Mouse (Mus musculus) Patski (cell line): ENCODE measurements around the gene Cnnm1. TPM values are rescaled to one million over a fixed set of nuclear protein-coding genes. Genes with fewer than 3 reads are reported as not detected.

Source experiments
- ATAC-seq: fragments of 100-300 bp; one replicate; pipeline ENCODE4 v1.8.0; 2021
- CTCF ChIA-PET: fragments of 350-600 bp; sonication (Branson Sonifier 250); formaldehyde crosslinking; loops from one replicate; lab custom pipeline; 2022; ENCODE audit warnings: inconsistent platforms; lab: Charles Lee
- POLR2A ChIA-PET: fragments of 350-600 bp; sonication (Branson Sonifier 250); formaldehyde crosslinking; loops from one replicate; lab custom pipeline; 2022; ENCODE audit warnings: antibody characterized with exemption, inconsistent platforms; lab: Charles Lee
- DNase-seq: peaks from one replicate; pipeline ENCODE4 v3.0.0-alpha.2; 2011; ENCODE audit warnings: low read depth, low spot score
- H3K27me3 ChIP-seq: fragments of 371-371 bp; one replicate; pipeline ENCODE4 v1.5.1; 2021
- CTCF ChIP-seq: fragments of 100-300 bp; IDR thresholded peaks from one replicate; pipeline ENCODE4 v1.5.1; 2021
- in situ Hi-C: fragments of 300-500 bp; cut with MboI; formaldehyde crosslinking; loops from 3 replicates; pipeline ENCODE4 v1.11.1; 2018; ENCODE audit warnings: low pct_unique_long_range_greater_than_20kb, mixed read lengths
- polyA plus RNA-seq: library from polyadenylated mRNA; unstranded; gene quantifications from one replicate; pipeline ENCODE4 v1.2.3, GENCODE M21; 2021

The Cnnm1 gene
- polyA plus RNA-seq, 1 experiment from 2014 or later = not detected

DNA sequence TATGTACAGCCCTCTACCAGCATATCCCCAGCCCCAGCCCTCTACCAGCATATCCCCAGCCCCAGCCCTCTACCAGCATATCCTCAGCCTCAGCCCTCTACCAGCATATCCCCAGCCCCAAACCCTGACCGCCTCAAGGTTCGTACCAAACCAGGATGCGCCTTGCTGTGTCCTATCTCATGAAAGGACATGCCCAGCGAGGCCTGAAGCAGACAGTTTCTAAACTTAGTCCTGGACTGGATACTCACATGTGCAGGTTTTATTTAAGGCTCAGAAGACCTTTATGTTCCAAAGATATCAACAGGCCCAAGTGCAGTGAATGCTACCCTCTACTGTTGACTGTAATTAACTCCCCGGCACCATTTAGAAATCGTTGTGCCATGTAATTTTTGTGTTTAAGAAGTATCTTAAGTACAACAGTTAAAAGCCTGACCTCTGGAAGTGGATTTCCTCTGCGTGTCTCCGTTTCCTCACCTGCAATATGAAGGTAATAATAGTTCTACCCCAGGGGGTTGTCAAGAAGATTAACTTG, 87.9 kb downstream of the Cnnm1 start:
- DNase-seq (no peak), ATAC-seq (no peak)
- in situ Hi-C loops = loop anchor here (5.0 kb wide), 1 partner anchor 224 kb away; the partner anchor contains the start of genes Cox15 and Cutc
- TF ChIP-seq CTCF = no peak
- no peaks in the 10 kb centered on the region for H3K27me3 ChIP-seq
- ChIA-PET CTCF (interaction anchor here (1.2 to 9.8 kb wide), 4 partner anchors 32 to 130 kb away, joined by 3 to 157 read pairs (median 19); no protein-coding TSS in a partner anchor), POLR2A (interaction anchor here (0.6 kb wide), 1 partner anchor 87 kb away, joined by 3 read pairs; no protein-coding TSS in a partner anchor)

DNA sequence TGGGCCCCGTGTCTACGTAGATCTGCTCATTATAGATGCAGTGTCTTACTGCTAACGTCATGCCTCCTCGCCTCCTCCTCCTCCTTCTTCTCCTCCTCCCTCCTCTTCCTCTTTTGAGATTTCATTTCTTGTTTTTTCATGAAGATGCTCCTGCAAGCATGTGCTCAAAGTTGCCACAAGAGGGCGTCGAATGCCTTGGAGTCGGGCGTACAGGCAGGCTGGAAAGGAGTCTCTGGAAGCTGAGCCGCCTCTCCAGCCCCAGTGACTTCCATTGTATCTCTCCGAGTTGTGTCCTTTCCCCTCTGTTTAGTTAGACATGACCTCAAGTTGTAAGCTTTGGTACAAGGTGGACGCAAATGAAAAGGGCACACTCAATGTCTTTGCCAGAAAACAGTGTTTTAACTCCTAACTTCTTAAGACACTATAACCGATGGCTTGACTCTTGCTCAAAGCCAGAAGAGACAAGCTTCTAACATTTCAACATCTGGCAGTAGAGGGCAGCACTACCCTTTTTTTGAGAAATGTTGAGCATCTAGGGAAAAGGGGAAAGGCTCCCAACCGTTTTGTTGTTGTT, 90.0 kb downstream of the Cnnm1 start:
- ATAC-seq (peak; percentile 81), DNase-seq (peak; percentile 67)
- POLR2A ChIA-PET = interaction anchor here (0.6 to 3.9 kb wide), 2 partner anchors 93 to 162 kb away, joined by 4 to 21 read pairs; no protein-coding TSS in a partner anchor
- in situ Hi-C loops = loop anchor here (5.0 kb wide), 2 partner anchors 33 to 92 kb away; no protein-coding TSS in a partner anchor
- no peaks in the 10 kb centered on the region for H3K27me3 ChIP-seq
- peak; percentile 92 for TF ChIP-seq CTCF
- CTCF ChIA-PET = interaction anchor here (0.7 to 9.8 kb wide), 25 partner anchors 8 to 143 kb away, joined by 3 to 157 read pairs (median 4); no protein-coding TSS in a partner anchor

DNA sequence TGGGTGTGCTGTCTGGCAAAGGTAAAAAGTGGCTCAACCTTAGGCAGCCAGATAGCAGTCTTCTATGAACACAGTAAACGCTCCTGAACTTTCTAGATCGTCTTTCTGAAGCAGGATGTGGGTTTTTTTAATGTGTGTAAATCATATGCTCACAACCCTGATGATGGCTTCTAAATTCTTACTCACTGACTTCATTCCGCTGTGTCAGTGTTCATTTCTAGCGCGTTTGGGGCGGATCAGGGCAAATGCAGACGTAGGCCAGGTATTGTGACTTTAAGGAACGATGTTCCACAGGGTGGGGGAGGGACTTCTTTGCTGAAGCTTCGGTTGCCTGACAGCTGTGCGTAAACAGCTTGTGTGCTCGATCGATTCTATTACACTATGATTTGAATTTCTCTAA, 90.7 kb downstream of the Cnnm1 start:
- POLR2A ChIA-PET = interaction anchor here (1.2 to 3.9 kb wide), 3 partner anchors 20 to 92 kb away, joined by 3 to 21 read pairs (median 5); no protein-coding TSS in a partner anchor
- in situ Hi-C loops = loop anchor here (5.0 kb wide), 2 partner anchors 34 to 91 kb away; no protein-coding TSS in a partner anchor

DNA sequence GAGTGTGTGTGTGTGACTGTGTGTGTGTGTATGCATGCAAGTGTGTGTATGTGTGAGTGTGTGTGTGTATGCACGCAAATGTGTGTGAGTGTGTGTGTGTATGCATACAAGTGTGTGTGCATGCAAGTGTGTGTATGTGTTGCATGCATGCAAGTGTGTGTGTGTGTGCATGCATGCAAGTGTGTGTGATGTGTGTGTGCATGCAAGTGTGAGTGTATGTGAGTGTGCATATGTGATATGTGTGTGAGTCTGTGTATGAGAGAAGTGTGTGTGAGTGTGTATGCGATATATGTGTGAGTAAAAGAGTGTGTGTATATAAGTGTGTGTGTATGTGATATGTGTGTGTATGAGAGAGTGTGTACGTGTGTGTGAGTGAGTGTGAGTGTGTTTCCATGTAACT, 95.1 kb downstream of the Cnnm1 start:
- POLR2A ChIA-PET = no interaction called here
- H3K27me3 ChIP-seq = no peaks in the 10 kb centered on the region
- DNase-seq (no peak), ATAC-seq (no peak)
- no peak for TF ChIP-seq CTCF
- CTCF ChIA-PET = no interaction called here
- in situ Hi-C loops = no loop called here

More for the DNA sequence above, 90.7 kb downstream of the Cnnm1 start:
- no peak for TF ChIP-seq CTCF
- CTCF ChIA-PET = interaction anchor here (0.7 to 9.8 kb wide), 25 partner anchors 9 to 142 kb away, joined by 3 to 157 read pairs (median 4); no protein-coding TSS in a partner anchor
- DNase-seq = no peak
- ATAC-seq = peak; percentile 77
- no peaks in the 10 kb centered on the region for H3K27me3 ChIP-seq

DNA sequence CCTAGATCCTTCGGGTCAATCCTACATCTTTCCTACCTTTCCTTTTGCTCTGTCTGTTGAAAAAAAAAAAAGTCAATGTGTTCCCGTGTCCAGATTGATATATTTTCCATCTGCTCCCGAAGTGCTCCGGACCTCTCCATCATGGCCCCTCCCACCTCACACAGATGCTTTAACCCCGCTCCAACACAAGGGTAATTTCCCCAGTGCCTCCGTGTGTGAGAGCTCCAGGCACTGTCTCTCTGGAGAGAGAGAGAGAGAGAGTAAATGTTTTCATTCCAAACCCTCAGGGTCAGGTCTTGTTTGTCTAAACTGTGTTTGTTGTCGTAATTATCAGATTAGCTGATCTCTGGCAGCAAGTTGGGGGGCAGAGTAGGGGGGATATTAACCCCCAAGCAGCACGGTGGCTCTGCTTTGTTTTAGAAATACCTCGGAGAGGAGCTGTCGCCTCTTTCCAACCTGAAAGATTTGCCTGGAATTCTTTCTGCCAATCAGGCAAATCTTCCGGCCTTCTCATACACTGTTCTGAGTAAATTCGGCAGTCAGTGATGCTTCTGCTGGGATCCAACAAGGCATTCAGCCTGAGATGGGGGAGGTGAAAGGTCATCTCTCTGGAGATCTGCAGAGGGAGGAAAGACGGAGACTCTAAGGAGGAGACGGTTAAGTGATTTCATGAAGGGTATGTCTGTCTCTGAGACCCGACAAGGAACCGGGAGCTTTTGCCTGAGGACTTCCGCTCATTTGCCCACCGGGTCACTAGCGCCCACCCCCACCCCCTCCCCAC, 106.3 kb downstream of the Cnnm1 start:
- POLR2A ChIA-PET = no interaction called here
- in situ Hi-C loops = no loop called here
- DNase-seq = no peak

More for the DNA sequence above, 106.3 kb downstream of the Cnnm1 start:
- CTCF ChIA-PET = interaction anchor here (1.4 kb wide), 1 partner anchor 77 kb away, joined by 5 read pairs; no protein-coding TSS in a partner anchor
- ATAC-seq = no peak
- no peak for TF ChIP-seq CTCF
- H3K27me3 ChIP-seq = no peaks in the 10 kb centered on the region

Other genes starting within 250 kb of the Cnnm1 start
- gene Hpse2, start 52.1 kb upstream of the Cnnm1 start, polyA plus RNA-seq = not detected
- 311 TPM for gene Got1, start 84.2 kb downstream of the Cnnm1 start, polyA plus RNA-seq
- gene Nkx2-3, start 171.9 kb downstream of the Cnnm1 start, polyA plus RNA-seq = 0.14 TPM
- gene Slc25a28, start 234.4 kb downstream of the Cnnm1 start, polyA plus RNA-seq = 51.9 TPM
- gene Entpd7, start 249.2 kb downstream of the Cnnm1 start, polyA plus RNA-seq = 8.4 TPM